Mouse (Mus musculus) stomach, embryonic 15.5 days (tissue): ENCODE measurements around the gene Anp32a. TPM values are rescaled to one million over a fixed set of nuclear protein-coding genes. Genes with fewer than 3 reads are reported as not detected.

Source experiments
- ATAC-seq: fragments of 200-750 bp; cut with Nextera tagmentation; 2 replicates; pipeline ENCODE4 v1.8.0; 2017; ENCODE audit warnings: low read depth, moderate number of reproducible peaks, moderate TSS enrichment; ENCODE audit not compliant: insufficient read depth, low FRiP score
- H3K27ac ChIP-seq: fragments of 300-500 bp; sonication (generic); 2 replicates; pipeline ENCODE4 v1.5.1; 2015; ENCODE audit warnings: mild to moderate bottlenecking, inconsistent platforms
- H3K27me3 ChIP-seq: fragments of 300-500 bp; sonication (generic); replicated peaks from 2 replicates; pipeline ENCODE4 v1.6.1; 2015; ENCODE audit warnings: inconsistent platforms
- H3K36me3 ChIP-seq: fragments of 300-500 bp; sonication (generic); 2 replicates; pipeline ENCODE4 v1.6.1; 2015; ENCODE audit warnings: inconsistent platforms
- H3K4me1 ChIP-seq: fragments of 300-500 bp; sonication (generic); 2 replicates; pipeline ENCODE4 v1.6.1; 2015; ENCODE audit warnings: inconsistent platforms
- H3K4me2 ChIP-seq: fragments of 300-500 bp; sonication (generic); 2 replicates; pipeline ENCODE4 v1.6.1; 2015; ENCODE audit warnings: mild to moderate bottlenecking, inconsistent platforms
- H3K4me3 ChIP-seq: fragments of 300-500 bp; sonication (generic); replicated peaks from 2 replicates; pipeline ENCODE4 v1.5.1; 2015; ENCODE audit warnings: inconsistent platforms
- H3K9ac ChIP-seq: fragments of 300-500 bp; sonication (generic); 2 replicates; pipeline ENCODE4 v1.6.1; 2015; ENCODE audit warnings: inconsistent platforms
- H3K9me3 ChIP-seq: fragments of 300-500 bp; sonication (generic); 2 replicates; pipeline ENCODE4 v1.6.1; 2016; ENCODE audit warnings: inconsistent platforms
- WGBS: fragments of 180-500 bp; shearing (Covaris S2); methylation state at CpG from one replicate; pipeline ENCODE4 v1.1.7; 2015; 5-methylcytosine and 5-hydroxymethylcytosine counted together
- polyA plus RNA-seq: library from polyadenylated mRNA; unstranded; fragments of >200 nt; fragmentation: Nextera tagmentation; extraction: Ambion mirVana; gene quantifications from 2 replicates; pipeline ENCODE4 v1.2.1, GENCODE M21; 2015

Gene Anp32a
- polyA plus RNA-seq, 1 experiment from 2014 or later = 163 TPM

DNA sequence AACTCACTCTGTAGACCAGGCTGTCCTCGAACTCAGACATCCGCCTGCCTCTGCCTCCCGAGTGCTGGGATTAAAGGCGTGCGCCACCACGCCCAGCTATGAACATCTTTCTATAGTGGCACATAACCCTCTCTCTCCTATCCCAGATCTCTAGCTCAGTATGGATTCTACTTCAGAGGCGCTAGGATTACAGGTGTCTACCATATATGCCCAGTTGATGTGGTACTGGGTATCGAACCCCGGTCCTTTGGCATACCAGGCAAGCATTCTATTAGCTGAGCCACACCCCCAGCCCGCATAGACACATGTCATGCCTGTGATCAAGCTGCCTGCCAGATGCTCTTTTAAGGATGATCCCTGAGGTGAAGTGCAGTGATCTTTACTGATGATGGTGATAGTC is 82.8 kb downstream of the Anp32a start:
- Histone ChIP-seq H3K36me3 (no peaks in the 10 kb centered on the region), H3K4me2 (no peak overlapping the region), H3K27me3 (no peaks in the 10 kb centered on the region), H3K9me3 (no peaks in the 10 kb centered on the region), H3K4me1 (peaks cover 13% of the 10 kb centered on the region), H3K27ac (no peak overlapping the region), H3K9ac (no peak overlapping the region), H3K4me3 (no peak overlapping the region)
- no peak for ATAC-seq
- WGBS = 95% methylated on average over 10 of the region's 10 CpGs

DNA sequence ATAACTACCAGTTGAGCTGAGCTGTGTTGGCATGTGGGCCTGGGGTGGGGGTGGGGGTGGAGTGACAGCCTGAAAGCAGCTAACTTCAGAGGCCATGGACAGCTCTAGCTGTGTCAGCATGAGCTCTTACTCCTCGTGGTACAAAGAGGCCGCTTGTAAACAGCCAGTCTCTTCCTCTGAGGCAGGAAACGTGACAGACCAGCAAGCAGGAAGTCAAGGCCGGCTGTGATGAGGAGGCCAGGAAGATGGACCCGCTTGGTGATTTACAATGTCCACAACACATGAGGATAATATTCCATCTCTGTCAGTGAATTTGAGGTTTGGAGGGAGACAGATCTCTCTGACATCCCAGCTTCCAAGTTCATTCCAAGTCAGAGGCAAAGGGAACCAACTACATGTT is 84.2 kb downstream of the Anp32a start:
- H3K27ac ChIP-seq = no peak overlapping the region
- no peak overlapping the region for H3K4me3 ChIP-seq
- no peak overlapping the region for H3K9ac ChIP-seq
- H3K4me2 ChIP-seq = no peak overlapping the region
- no peak for ATAC-seq
- H3K36me3 ChIP-seq = no peaks in the 10 kb centered on the region
- H3K4me1 ChIP-seq = peaks cover 13% of the 10 kb centered on the region
- H3K27me3 ChIP-seq = no peaks in the 10 kb centered on the region
- no peaks in the 10 kb centered on the region for H3K9me3 ChIP-seq
- WGBS = 42% methylated on average over 5 of the region's 5 CpGs

DNA sequence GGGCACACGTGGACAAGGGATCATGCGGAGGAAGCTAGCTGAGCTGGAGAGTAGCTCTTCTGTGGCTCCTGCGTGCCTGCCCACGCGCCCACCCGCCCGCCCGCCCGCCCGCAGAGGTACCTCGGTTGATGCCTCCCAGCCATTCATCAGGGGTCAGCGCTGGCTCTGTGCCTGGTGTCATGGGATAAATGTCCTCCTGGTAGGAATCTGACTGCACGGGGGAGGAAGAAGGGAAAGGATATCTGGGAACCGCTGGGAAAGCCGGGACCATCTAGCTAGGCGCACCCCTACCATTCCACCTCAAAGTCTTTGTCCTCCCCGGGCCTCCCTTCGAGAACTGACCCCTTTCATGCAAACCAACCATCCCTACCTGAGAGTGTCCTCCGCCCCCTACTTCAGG is 84.9 kb downstream of the Anp32a start:
- Histone ChIP-seq H3K4me3 (no peak overlapping the region), H3K9me3 (no peaks in the 10 kb centered on the region), H3K4me1 (peaks cover 6% of the 10 kb centered on the region; the same call in 1 of the 2 replicates), H3K27ac (no peak overlapping the region), H3K27me3 (no peaks in the 10 kb centered on the region), H3K4me2 (no peak overlapping the region), H3K9ac (no peak overlapping the region), H3K36me3 (no peaks in the 10 kb centered on the region)
- ATAC-seq = no peak
- WGBS = 85% methylated on average over 19 of the region's 19 CpGs

DNA sequence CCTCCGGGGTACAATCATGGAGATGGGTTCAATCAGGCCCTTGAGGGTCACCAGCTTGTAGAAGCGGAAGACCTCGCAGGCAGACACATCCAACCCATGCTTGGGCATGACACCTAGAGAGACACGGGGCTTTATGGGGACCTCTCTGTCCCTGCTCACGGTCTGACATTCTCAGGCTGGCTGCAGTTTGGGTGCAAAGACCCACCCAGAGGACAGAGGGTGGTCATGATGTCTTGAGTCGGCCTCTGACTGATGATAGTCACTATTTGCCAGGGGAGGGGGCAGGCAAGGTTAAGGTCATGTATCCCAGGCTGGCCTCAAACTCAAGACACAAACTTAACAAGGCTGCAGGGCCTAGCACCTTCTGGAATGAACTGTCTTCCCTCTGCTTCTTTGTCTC is 85.4 kb downstream of the Anp32a start:
- Histone ChIP-seq H3K4me2 (no peak overlapping the region), H3K27ac (no peak overlapping the region), H3K4me1 (0 out of 2 replicates have a peak, but pooled peaks cover 3% of the 10 kb centered on the region), H3K27me3 (no peaks in the 10 kb centered on the region), H3K9me3 (no peaks in the 10 kb centered on the region), H3K9ac (no peak overlapping the region), H3K4me3 (no peak overlapping the region), H3K36me3 (no peaks in the 10 kb centered on the region)
- no peak for ATAC-seq
- 94% methylated on average over 6 of the region's 6 CpGs for WGBS

DNA sequence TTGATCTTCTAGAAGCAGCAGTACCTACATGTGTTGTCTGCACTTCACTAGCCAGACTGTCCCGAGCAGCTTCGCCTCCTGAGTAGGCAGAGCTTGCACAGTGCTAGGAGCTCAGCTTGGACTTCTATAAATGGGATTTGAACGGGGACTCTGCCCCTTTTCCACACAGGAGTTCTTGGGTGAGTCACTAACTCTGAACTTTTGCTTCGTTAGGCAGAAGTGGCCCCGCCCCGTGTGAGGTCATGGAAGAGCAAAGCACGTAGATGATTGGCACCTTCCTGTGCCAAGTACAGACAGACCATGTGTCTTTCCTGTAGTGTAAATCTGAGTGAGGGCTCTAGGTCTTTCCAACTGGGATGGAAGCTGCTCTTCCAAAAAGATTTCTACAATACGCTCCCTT is 85.9 kb downstream of the Anp32a start:
- Histone ChIP-seq H3K4me2 (no peak overlapping the region), H3K36me3 (no peaks in the 10 kb centered on the region), H3K4me3 (no peak overlapping the region), H3K27ac (no peak overlapping the region), H3K27me3 (no peaks in the 10 kb centered on the region), H3K9ac (no peak overlapping the region), H3K4me1 (0 out of 2 replicates have a peak, but pooled peaks cover 3% of the 10 kb centered on the region), H3K9me3 (no peaks in the 10 kb centered on the region)
- ATAC-seq = no peak
- WGBS = 74% methylated on average over 8 of the region's 8 CpGs

Other genes starting within 250 kb of the Anp32a start
- 22.1 and 23.3 TPM in 2 replicates for gene Glce, start 218.6 kb upstream of the Anp32a start, polyA plus RNA-seq
- not detected in 2 replicates for gene Spesp1, start 59.1 kb upstream of the Anp32a start, polyA plus RNA-seq
- gene Coro2b, start 195.8 kb downstream of the Anp32a start, polyA plus RNA-seq = 9.6 and 10.2 TPM in 2 replicates